Mouse (Mus musculus): ENCODE measurements around the gene Gm2042. TPM values are rescaled to one million over a fixed set of nuclear protein-coding genes. Genes with fewer than 3 reads are reported as not detected.
"Not testable (repeated sequence)": the region's sequence is repeated elsewhere in the genome, so short reads cannot be mapped to it uniquely, and the experiment has no call there.

The Gm2042 gene
- not detected in 2 replicates for polyA plus RNA-seq (2015; fragmentation: Nextera tagmentation; extraction: Ambion mirVana)

GRCm38 (mm10) chr12:87953780-87954179, at the start of gene Gm2042:
Gm2042 (plus strand) TSS chr12:87954080.
- not testable (repeated sequence) for H3K27me3 ChIP-seq (replicated peaks); H3K36me3 ChIP-seq (replicated peaks); ATAC-seq (replicated peaks); H3K9ac ChIP-seq; H3K4me1 ChIP-seq; H3K4me2 ChIP-seq; H3K9me3 ChIP-seq; H3K27ac ChIP-seq; H3K4me3 ChIP-seq
- WGBS: 91% methylated on average over 2 of the region's 2 CpGs

GRCm38 (mm10) chr12:87919721-87920120, 34.2 kb upstream of the Gm2042 start, which contains the start of gene Gm2035:
Gm2035 (minus strand) TSS chr12:87919857.
- not testable (repeated sequence) for H3K4me2 ChIP-seq; H3K27ac ChIP-seq; H3K4me1 ChIP-seq; H3K4me3 ChIP-seq; ATAC-seq (replicated peaks); H3K9ac ChIP-seq; H3K36me3 ChIP-seq (replicated peaks); H3K9me3 ChIP-seq; H3K27me3 ChIP-seq (replicated peaks)
- WGBS: 72% methylated on average over 2 of the region's 2 CpGs

GRCm38 (mm10) chr12:87984000-87984399, 30.1 kb downstream of the Gm2042 start:
- H3K9ac ChIP-seq; H3K4me1 ChIP-seq; H3K27ac ChIP-seq; H3K4me3 ChIP-seq; H3K9me3 ChIP-seq; H3K27me3 ChIP-seq (replicated peaks); H3K4me2 ChIP-seq; ATAC-seq (replicated peaks); H3K36me3 ChIP-seq (replicated peaks): not testable (repeated sequence)

GRCm38 (mm10) chr12:88004118-88004517, 50.2 kb downstream of the Gm2042 start:
- H3K9me3 ChIP-seq; H3K4me2 ChIP-seq; H3K4me3 ChIP-seq; H3K27me3 ChIP-seq (replicated peaks); H3K27ac ChIP-seq; H3K36me3 ChIP-seq (replicated peaks); H3K4me1 ChIP-seq; ATAC-seq (replicated peaks); H3K9ac ChIP-seq: not testable (repeated sequence)
- WGBS: 75% methylated on average over 3 of the region's 3 CpGs

Other genes with a start within 250 kb of the Gm2042 start
- not detected in 2 replicates for gene Gm21319, start 178.3 kb upstream of the Gm2042 start, polyA plus RNA-seq (2015; fragmentation: Nextera tagmentation; extraction: Ambion mirVana)
- not detected in 2 replicates for gene Gm21936, start 158.6 kb upstream of the Gm2042 start, polyA plus RNA-seq (2015; fragmentation: Nextera tagmentation; extraction: Ambion mirVana)
- gene BB287469, start 137.5 kb upstream of the Gm2042 start, polyA plus RNA-seq (2015; fragmentation: Nextera tagmentation; extraction: Ambion mirVana): not detected in 2 replicates
- not detected in 2 replicates for gene Gm2001, start 111.7 kb upstream of the Gm2042 start, polyA plus RNA-seq (2015; fragmentation: Nextera tagmentation; extraction: Ambion mirVana)
- gene Gm2016, start 80.0 kb upstream of the Gm2042 start, polyA plus RNA-seq (2015; fragmentation: Nextera tagmentation; extraction: Ambion mirVana): not detected in 2 replicates
- not detected in 2 replicates for gene Gm2022, start 58.7 kb upstream of the Gm2042 start, polyA plus RNA-seq (2015; fragmentation: Nextera tagmentation; extraction: Ambion mirVana)
- gene Gm2035, start 34.2 kb upstream of the Gm2042 start, polyA plus RNA-seq (2015; fragmentation: Nextera tagmentation; extraction: Ambion mirVana): not detected in 2 replicates
- gene Gm2075, start 57.8 kb downstream of the Gm2042 start, polyA plus RNA-seq (2015; fragmentation: Nextera tagmentation; extraction: Ambion mirVana): not detected in 2 replicates
- not detected in 2 replicates for gene Gm6803, start 64.7 kb downstream of the Gm2042 start, polyA plus RNA-seq (2015; fragmentation: Nextera tagmentation; extraction: Ambion mirVana)
- not detected in 2 replicates for gene Gm2056, start 72.9 kb downstream of the Gm2042 start, polyA plus RNA-seq (2015; fragmentation: Nextera tagmentation; extraction: Ambion mirVana)
- not detected in 2 replicates for gene Gm16368, start 129.6 kb downstream of the Gm2042 start, polyA plus RNA-seq (2015; fragmentation: Nextera tagmentation; extraction: Ambion mirVana)
- gene Gm10436, start 228.0 kb downstream of the Gm2042 start, polyA plus RNA-seq (2015; fragmentation: Nextera tagmentation; extraction: Ambion mirVana): not detected in 2 replicates